Comparison of ENCODE assay signal across 20 mouse cellular contexts in genomic region chr12:28693738-28694137, GRCm38 (mm10). TPM values are rescaled to one million over a fixed set of nuclear protein-coding genes. Genes with fewer than 3 reads are reported as not detected.
DNase-seq lines count a peak whose midpoint lies in the region; ATAC-seq and TF ChIP-seq lines count a peak whose summit lies in the region.
"Had no signal": no experiment of that assay in that cellular context is flagged by ENCODE, and none has a peak within 500 bp of the region (broad histone marks: within the 10 kb centered on the region; RNA-seq: fewer than 3 reads in every experiment).

No protein-coding gene starts in this region.

- DNase-seq in lung, embryonic 14.5 days: peak; percentile 48
- DNase-seq in lung, postnatal 4 days: no peak
- DNase-seq in lung, adult 18-20 months: no peak
- DNase-seq in brain, adult 2 months (ENCODE audit: low read depth, low spot score): peak; percentile 45
- DNase-seq: adrenal gland, postnatal 10 days; adrenal gland, postnatal 25 days; cerebellum, adult 2 months; cerebellum, adult 9-10 months; cerebellum, postnatal 10 days; embryo, embryonic 11 days; forebrain, postnatal 0 days had no signal

- H3K4me1 ChIP-seq in lung, embryonic 14.5 days (ENCODE audit: insufficient read depth): no peaks in the 10 kb centered on the region
- H3K4me1 ChIP-seq in lung, embryonic 16.5 days (replicated peaks; ENCODE audit: control insufficient read depth, insufficient read depth, low read length): no peaks in the 10 kb centered on the region; the same call in 1 of the 2 replicates
- H3K4me1 ChIP-seq in cortical plate, adult 2 months (ENCODE audit: control insufficient read depth, insufficient read depth, low read length): peaks cover 6% of the 10 kb centered on the region
- H3K4me1 ChIP-seq in midbrain, embryonic 13.5 days (replicated peaks): 0 out of 2 replicates have a peak, but pooled peaks cover 4% of the 10 kb centered on the region
- H3K4me1 ChIP-seq: embryonic facial prominence, embryonic 13.5 days; embryonic facial prominence, embryonic 15.5 days had no signal

- H3K4me2 ChIP-seq in lung, embryonic 14.5 days: no peak overlapping the region
- no peak overlapping the region for H3K4me2 ChIP-seq in lung, embryonic 16.5 days (ENCODE audit: low read depth, low read length)
- H3K4me2 ChIP-seq in midbrain, embryonic 13.5 days (replicated peaks): no peak overlapping the region
- H3K4me2 ChIP-seq: embryonic facial prominence, embryonic 13.5 days; embryonic facial prominence, embryonic 15.5 days; forebrain, embryonic 13.5 days; forebrain, embryonic 15.5 days had no signal

- no peaks in the 10 kb centered on the region for H3K9me3 ChIP-seq in lung, embryonic 14.5 days (ENCODE audit: low read depth, low read length)
- H3K9me3 ChIP-seq in lung, embryonic 16.5 days (ENCODE audit: control insufficient read depth, low read length): no peaks in the 10 kb centered on the region
- no peaks in the 10 kb centered on the region for H3K9me3 ChIP-seq in midbrain, embryonic 13.5 days
- H3K9me3 ChIP-seq: embryonic facial prominence, embryonic 13.5 days; embryonic facial prominence, embryonic 15.5 days; forebrain, embryonic 10.5 days; forebrain, embryonic 13.5 days; forebrain, embryonic 15.5 days had no signal

- no peaks in the 10 kb centered on the region for H3K27me3 ChIP-seq in lung, embryonic 14.5 days (ENCODE audit: insufficient read depth, low read length)
- H3K27me3 ChIP-seq in lung, embryonic 16.5 days (ENCODE audit: control insufficient read depth, insufficient read depth, low read depth, low read length): no peaks in the 10 kb centered on the region
- H3K27me3 ChIP-seq in midbrain, embryonic 13.5 days: no peaks in the 10 kb centered on the region
- H3K27me3 ChIP-seq: embryonic facial prominence, embryonic 13.5 days; embryonic facial prominence, embryonic 15.5 days; forebrain, embryonic 13.5 days; forebrain, embryonic 15.5 days had no signal

- no peak overlapping the region for H3K27ac ChIP-seq in lung, embryonic 14.5 days (ENCODE audit: low read depth)
- no peak overlapping the region for H3K27ac ChIP-seq in lung, embryonic 16.5 days (ENCODE audit: low read length)
- H3K27ac ChIP-seq in cortical plate, adult 2 months (ENCODE audit: insufficient read depth, low read length): 0 out of 2 replicates have a peak overlapping the region, but pooled peaks have one; percentile 16
- H3K27ac ChIP-seq in midbrain, embryonic 13.5 days: no peak overlapping the region
- H3K27ac ChIP-seq: embryonic facial prominence, embryonic 13.5 days; embryonic facial prominence, embryonic 15.5 days; forebrain, embryonic 10.5 days; forebrain, embryonic 13.5 days; forebrain, embryonic 15.5 days had no signal

- ATAC-seq in lung, embryonic 14.5 days (ENCODE audit: insufficient read depth): peak; percentile 68
- peak; percentile 59 for ATAC-seq in lung, embryonic 16.5 days (ENCODE audit: low read depth)
- no peak for ATAC-seq in midbrain, embryonic 13.5 days
- ATAC-seq: forebrain, embryonic 13.5 days; forebrain, embryonic 15.5 days; forebrain, postnatal 0 days had no signal

- no peak overlapping the region for H3K9ac ChIP-seq in lung, embryonic 14.5 days
- H3K9ac ChIP-seq in lung, embryonic 16.5 days (ENCODE audit: low read length): no peak overlapping the region
- no peak overlapping the region for H3K9ac ChIP-seq in midbrain, embryonic 13.5 days (replicated peaks)
- H3K9ac ChIP-seq: embryonic facial prominence, embryonic 15.5 days; forebrain, embryonic 13.5 days; forebrain, embryonic 15.5 days; forebrain, postnatal 0 days had no signal

- WGBS in lung, embryonic 14.5 days: 27% methylated on average over 3 of the region's 3 CpGs
- 32% methylated on average over 3 of the region's 3 CpGs for WGBS in lung, embryonic 16.5 days
- WGBS in midbrain, embryonic 13.5 days: 85% methylated on average over 3 of the region's 3 CpGs

- no peak overlapping the region for H3K4me3 ChIP-seq in lung, embryonic 14.5 days (ENCODE audit: low read depth, low read length)
- H3K4me3 ChIP-seq in lung, embryonic 16.5 days (ENCODE audit: low read length): no peak overlapping the region
- no peak overlapping the region for H3K4me3 ChIP-seq in cortical plate, adult 2 months (ENCODE audit: insufficient read depth, low read length)
- no peak overlapping the region for H3K4me3 ChIP-seq in midbrain, embryonic 13.5 days (replicated peaks)
- H3K4me3 ChIP-seq: embryonic facial prominence, embryonic 13.5 days; embryonic facial prominence, embryonic 15.5 days; erythroblast, embryonic 14.5 days; forebrain, embryonic 10.5 days; forebrain, embryonic 13.5 days; forebrain, embryonic 15.5 days had no signal

- TF ChIP-seq POLR2A in cortical plate, adult 2 months (IDR thresholded peaks at IDR 0.05; ENCODE audit: extremely low read depth, insufficient read depth, low read length): no peak

- peaks cover 60% of the 10 kb centered on the region for H3K36me3 ChIP-seq in lung, embryonic 14.5 days (ENCODE audit: insufficient read depth)
- H3K36me3 ChIP-seq in lung, embryonic 16.5 days (ENCODE audit: control insufficient read depth, insufficient read depth, low read length): peaks cover 12% of the 10 kb centered on the region; the same call in 1 of the 2 replicates
- peaks cover 69% of the 10 kb centered on the region for H3K36me3 ChIP-seq in midbrain, embryonic 13.5 days

- no peak for TF ChIP-seq CTCF in lung, embryonic 14.5 days (IDR thresholded peaks at IDR 0.05; ENCODE audit: low read depth)
- TF ChIP-seq CTCF in cortical plate, adult 2 months (IDR thresholded peaks at IDR 0.05; ENCODE audit: extremely low read depth, insufficient read depth, low read length): no peak

RNA-seq across cellular contexts. Expression of gene Adi1, which starts 18.7 kb away (rescaled TPM):
- polyA plus RNA-seq in lung, embryonic 14.5 days (2014; fragmentation: Nextera tagmentation; extraction: Ambion mirVana): 80.8 and 83.7 TPM in 2 replicates
- polyA plus RNA-seq in lung, embryonic 16.5 days (2015; fragmentation: Nextera tagmentation; extraction: Ambion mirVana): 83.1 and 84.0 TPM in 2 replicates
- polyA plus RNA-seq in cortical plate, adult 2 months (2012; rRNA removed): 40.7 and 41.7 TPM in 2 replicates
- 27.0 and 29.1 TPM in 2 replicates for polyA plus RNA-seq in midbrain, embryonic 13.5 days (2015; fragmentation: Nextera tagmentation; extraction: Ambion mirVana)

RNA-seq across cellular contexts. Expression of gene Rnaseh1, which starts 44.3 kb away (rescaled TPM):
- 30.0 and 32.8 TPM in 2 replicates for polyA plus RNA-seq in lung, embryonic 14.5 days (2014; fragmentation: Nextera tagmentation; extraction: Ambion mirVana)
- polyA plus RNA-seq in lung, embryonic 16.5 days (2015; fragmentation: Nextera tagmentation; extraction: Ambion mirVana): 29.6 and 30.8 TPM in 2 replicates
- polyA plus RNA-seq in cortical plate, adult 2 months (2012; rRNA removed): 18.7 and 19.6 TPM in 2 replicates
- 24.9 and 28.7 TPM in 2 replicates for polyA plus RNA-seq in midbrain, embryonic 13.5 days (2015; fragmentation: Nextera tagmentation; extraction: Ambion mirVana)

RNA-seq across cellular contexts. Expression of gene Trappc12, which starts 56.5 kb away (rescaled TPM):
- polyA plus RNA-seq in lung, embryonic 14.5 days (2014; fragmentation: Nextera tagmentation; extraction: Ambion mirVana): 41.7 and 43.5 TPM in 2 replicates
- 40.3 and 40.6 TPM in 2 replicates for polyA plus RNA-seq in lung, embryonic 16.5 days (2015; fragmentation: Nextera tagmentation; extraction: Ambion mirVana)
- polyA plus RNA-seq in cortical plate, adult 2 months (2012; rRNA removed): 59.7 TPM in 2 replicates
- 43.8 and 46.0 TPM in 2 replicates for polyA plus RNA-seq in midbrain, embryonic 13.5 days (2015; fragmentation: Nextera tagmentation; extraction: Ambion mirVana)

RNA-seq across cellular contexts. Expression of gene Eipr1, which starts 57.9 kb away (rescaled TPM):
- 28.5 and 29.4 TPM in 2 replicates for polyA plus RNA-seq in lung, embryonic 14.5 days (2014; fragmentation: Nextera tagmentation; extraction: Ambion mirVana)
- polyA plus RNA-seq in lung, embryonic 16.5 days (2015; fragmentation: Nextera tagmentation; extraction: Ambion mirVana): 27.3 and 29.4 TPM in 2 replicates
- polyA plus RNA-seq in cortical plate, adult 2 months (2012; rRNA removed): 60.0 and 60.1 TPM in 2 replicates
- 71.3 and 75.7 TPM in 2 replicates for polyA plus RNA-seq in midbrain, embryonic 13.5 days (2015; fragmentation: Nextera tagmentation; extraction: Ambion mirVana)

RNA-seq across cellular contexts. Expression of gene Rps7, which starts 58.0 kb away (rescaled TPM):
- 950 and 1,052 TPM in 2 replicates for polyA plus RNA-seq in lung, embryonic 14.5 days (2014; fragmentation: Nextera tagmentation; extraction: Ambion mirVana)
- 625 and 691 TPM in 2 replicates for polyA plus RNA-seq in lung, embryonic 16.5 days (2015; fragmentation: Nextera tagmentation; extraction: Ambion mirVana)
- polyA plus RNA-seq in cortical plate, adult 2 months (2012; rRNA removed): 368 and 372 TPM in 2 replicates
- 507 and 547 TPM in 2 replicates for polyA plus RNA-seq in midbrain, embryonic 13.5 days (2015; fragmentation: Nextera tagmentation; extraction: Ambion mirVana)

Comparison
In these comparisons a context has a peak if more than half of its experiments do, and no peak if none do; other contexts are left out.
1. DNase-seq: peak in lung, embryonic 14.5 days (single experiment) and brain, adult 2 months (single experiment); none in lung, postnatal 4 days (0 of 2) and lung, adult 18-20 months (0 of 2).